Mouse (Mus musculus) heart, embryonic 13.5 days (tissue): Measurements from ENCODE around the gene 9530053A07Rik. TPM values are rescaled to one million over a fixed set of nuclear protein-coding genes. Genes with fewer than 3 reads are reported as not detected.

Source experiments
- ATAC-seq: fragments of 200-750 bp; cut with Nextera tagmentation; 2 replicates; pipeline ENCODE4 v1.8.0; 2017; ENCODE audit warnings: moderate TSS enrichment; ENCODE audit not compliant: insufficient number of reproducible peaks, low FRiP score, low TSS enrichment; ENCODE audit errors: extremely low read depth
- H3K27ac ChIP-seq: fragments of 300-500 bp; sonication (generic); replicated peaks from 2 replicates; pipeline ENCODE4 v1.5.1; 2015; ENCODE audit warnings: moderate library complexity, mild to moderate bottlenecking, inconsistent platforms
- H3K27me3 ChIP-seq: fragments of 300-500 bp; sonication (generic); replicated peaks from 2 replicates; pipeline ENCODE4 v1.6.1; 2015; ENCODE audit warnings: mild to moderate bottlenecking, inconsistent platforms
- H3K36me3 ChIP-seq: fragments of 300-500 bp; sonication (generic); 2 replicates; pipeline ENCODE4 v1.6.1; 2015; ENCODE audit warnings: mild to moderate bottlenecking, inconsistent platforms
- H3K4me1 ChIP-seq: fragments of 300-500 bp; sonication (generic); 2 replicates; pipeline ENCODE4 v1.6.1; 2015; ENCODE audit warnings: inconsistent platforms
- H3K4me2 ChIP-seq: fragments of 300-500 bp; sonication (generic); 2 replicates; pipeline ENCODE4 v1.6.1; 2015; ENCODE audit warnings: inconsistent platforms, mild to moderate bottlenecking, moderate library complexity
- H3K4me3 ChIP-seq: fragments of 300-500 bp; sonication (generic); 2 replicates; pipeline ENCODE4 v1.5.1; 2015; ENCODE audit warnings: moderate library complexity, mild to moderate bottlenecking, inconsistent platforms
- H3K9ac ChIP-seq: fragments of 300-500 bp; sonication (generic); 2 replicates; pipeline ENCODE4 v1.6.1; 2015; ENCODE audit warnings: inconsistent platforms, mild to moderate bottlenecking, moderate library complexity
- H3K9me3 ChIP-seq: fragments of 300-500 bp; sonication (generic); 2 replicates; pipeline ENCODE4 v1.6.1; 2016; ENCODE audit warnings: inconsistent platforms
- WGBS: fragments of 180-500 bp; shearing (Covaris S2); methylation state at CpG from one replicate; pipeline ENCODE4 v1.1.7; 2015; ENCODE audit warnings: mixed read lengths; 5-methylcytosine and 5-hydroxymethylcytosine counted together
- polyA plus RNA-seq: library from polyadenylated mRNA; unstranded; fragments of >200 nt; fragmentation: Nextera tagmentation; extraction: Ambion mirVana; gene quantifications from 2 replicates; pipeline ENCODE4 v1.2.1, GENCODE M21; 2015

Gene 9530053A07Rik
- polyA plus RNA-seq, 1 experiment from 2014 or later: 0.05 TPM

DNA sequence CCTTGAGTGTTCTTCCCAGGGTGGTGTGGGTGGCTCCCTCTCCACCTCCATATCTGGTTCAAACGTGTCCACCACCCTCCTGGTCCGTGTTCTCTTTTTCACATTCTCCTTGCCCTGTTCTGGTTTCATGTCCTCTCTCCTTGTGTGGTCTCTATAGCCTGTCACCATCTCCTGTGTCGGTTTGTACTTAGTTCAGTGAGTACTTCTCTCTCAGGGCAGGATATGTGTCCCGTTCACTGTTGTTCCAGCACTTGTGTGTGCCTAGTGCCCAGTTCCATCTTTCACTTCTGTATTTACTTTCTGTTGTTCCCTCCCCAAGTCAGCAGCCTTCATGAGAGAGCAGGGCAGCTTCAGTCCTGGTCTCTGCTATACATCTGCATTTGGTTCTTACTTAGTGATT lies 46.1 kb downstream of the 9530053A07Rik start:
- Histone ChIP-seq H3K9ac (no peak overlapping the region), H3K36me3 (peaks cover 43% of the 10 kb centered on the region), H3K4me1 (peaks cover 20% of the 10 kb centered on the region), H3K27ac (no peak overlapping the region), H3K4me3 (no peak overlapping the region), H3K9me3 (no peaks in the 10 kb centered on the region), H3K27me3 (no peaks in the 10 kb centered on the region), H3K4me2 (no peak overlapping the region)
- ATAC-seq: no peak
- WGBS: 83% methylated on average over 4 of the region's 4 CpGs

DNA sequence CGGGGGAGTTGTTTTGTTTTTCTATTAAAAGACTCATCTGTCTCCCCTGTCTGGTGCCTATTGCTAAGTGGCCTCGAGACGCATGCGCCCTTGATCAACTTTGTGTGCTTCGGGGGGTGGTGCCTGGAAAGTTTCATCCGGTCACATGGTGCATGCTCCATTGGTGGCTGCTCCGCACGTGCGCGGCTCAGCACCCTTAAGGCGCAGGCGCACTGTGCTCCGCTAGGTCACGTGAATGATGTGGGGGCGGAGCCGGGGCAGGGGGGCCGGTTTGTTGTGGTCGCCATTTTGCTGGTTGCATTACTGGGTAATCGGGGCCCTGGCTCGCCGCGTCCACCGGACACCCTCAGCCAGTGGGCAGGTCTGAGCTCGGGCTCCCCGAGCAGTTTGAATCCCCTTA lies 50.0 kb downstream of the 9530053A07Rik start, which contains the start of gene Dyrk1b:
TSS of gene Dyrk1b (plus strand) at position 242 of the 400 bp plus-strand sequence.
- Histone ChIP-seq H3K27me3 (no peaks in the 10 kb centered on the region), H3K4me2 (peak within 1 kb of the TSS; percentile 97), H3K4me1 (peaks cover 13% of the 10 kb centered on the region), H3K36me3 (peaks cover 74% of the 10 kb centered on the region), H3K27ac (peak within 1 kb of the TSS; percentile 91), H3K9ac (peak within 1 kb of the TSS; percentile 96), H3K4me3 (peak within 1 kb of the TSS; percentile 99), H3K9me3 (no peaks in the 10 kb centered on the region)
- peak; percentile 89 for ATAC-seq
- WGBS: under 1% methylated on average over 25 of the region's 25 CpGs

DNA sequence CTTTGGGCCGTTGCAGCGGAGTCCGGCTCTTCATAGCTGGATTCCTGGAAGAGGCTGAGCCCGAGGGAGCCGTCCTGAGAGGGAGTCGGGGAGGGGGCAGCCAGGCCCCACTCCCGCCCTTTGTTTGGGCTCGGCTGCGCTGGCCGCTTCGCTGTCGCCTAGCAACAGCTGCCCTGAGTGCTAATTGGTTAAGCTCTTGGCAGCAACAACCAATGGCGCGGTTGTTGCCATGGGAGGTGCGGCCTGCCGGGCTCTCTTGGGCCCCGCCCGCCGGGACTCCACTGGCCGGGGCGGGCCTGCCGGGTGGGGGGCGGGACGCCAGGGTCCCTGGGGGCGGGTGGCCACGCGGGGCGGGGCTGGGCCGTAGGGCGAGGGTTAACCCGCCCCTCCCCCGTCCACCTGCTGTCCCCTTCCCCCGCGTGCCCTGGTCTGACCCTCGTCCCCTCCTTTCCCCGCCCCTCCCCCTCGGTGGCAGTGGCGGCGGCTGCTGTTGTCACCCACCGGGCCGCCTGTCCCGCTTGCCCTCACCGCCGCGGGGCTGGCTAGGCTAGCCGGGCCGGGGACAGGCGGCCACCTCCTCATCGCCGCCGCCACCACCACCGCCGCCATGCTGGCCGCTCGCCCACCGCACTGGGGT lies 50.6 kb downstream of the 9530053A07Rik start:
- H3K36me3 ChIP-seq: peaks cover 77% of the 10 kb centered on the region
- H3K9me3 ChIP-seq: no peaks in the 10 kb centered on the region
- no peaks in the 10 kb centered on the region for H3K27me3 ChIP-seq
- H3K4me2 ChIP-seq: peak overlapping the region; percentile 97
- H3K4me3 ChIP-seq: peak overlapping the region; percentile 99
- peak; percentile 92 for ATAC-seq
- peak overlapping the region; percentile 96 for H3K9ac ChIP-seq
- peaks cover 13% of the 10 kb centered on the region for H3K4me1 ChIP-seq
- peak overlapping the region; percentile 91 for H3K27ac ChIP-seq
- 1% methylated on average over 34 of the region's 56 CpGs for WGBS

DNA sequence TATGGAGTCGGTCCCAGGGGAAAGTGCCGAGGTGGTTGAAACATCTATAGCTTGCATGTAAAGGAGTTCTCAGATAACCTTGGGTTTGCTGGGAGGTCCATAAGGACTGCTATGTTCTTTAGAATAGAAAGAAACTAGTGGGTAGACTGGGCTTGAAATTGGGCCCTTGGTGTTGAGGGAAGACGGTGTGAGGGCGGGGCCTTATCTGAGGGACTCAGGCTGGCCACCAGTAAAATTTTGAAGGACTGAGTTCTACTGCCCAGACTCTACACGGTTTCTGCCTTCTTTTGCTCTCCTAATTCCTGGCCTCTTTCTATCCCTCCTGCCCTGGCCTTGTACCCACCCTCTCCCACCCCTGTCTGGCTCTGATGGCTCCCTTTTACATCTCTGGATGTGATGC lies 51.6 kb downstream of the 9530053A07Rik start:
- H3K27ac ChIP-seq: peak overlapping the region; percentile 73

DNA sequence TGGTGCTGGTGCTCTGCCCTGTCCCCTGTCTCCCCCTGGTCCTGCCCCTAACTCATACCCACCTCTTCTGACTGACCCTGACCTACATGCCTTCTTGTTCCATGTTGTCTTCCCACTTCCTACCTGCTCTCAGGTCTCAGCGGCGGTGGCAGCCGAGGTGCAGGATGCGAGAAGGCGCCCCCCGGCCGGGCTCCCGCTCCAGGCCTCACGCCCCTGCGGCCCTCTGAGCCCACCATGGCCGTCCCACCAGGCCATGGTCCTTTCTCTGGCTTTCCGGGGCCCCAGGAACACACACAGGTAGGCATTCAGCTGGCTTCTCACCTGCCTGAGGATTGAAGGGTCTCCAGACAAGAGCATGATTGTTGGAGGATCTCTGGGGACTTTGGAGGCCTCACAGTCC lies 52.1 kb downstream of the 9530053A07Rik start:
- Histone ChIP-seq H3K4me3 (0 out of 2 replicates have a peak overlapping the region, but pooled peaks have one; percentile 4), H3K27ac (no peak overlapping the region), H3K4me2 (no peak overlapping the region), H3K9ac (peak overlapping the region; percentile 96; the same call in 1 of the 2 replicates), H3K4me1 (peaks cover 13% of the 10 kb centered on the region), H3K36me3 (peaks cover 77% of the 10 kb centered on the region), H3K27me3 (no peaks in the 10 kb centered on the region), H3K9me3 (no peaks in the 10 kb centered on the region)
- ATAC-seq: no peak
- 94% methylated on average over 12 of the region's 12 CpGs for WGBS

More for the DNA sequence above, 51.6 kb downstream of the 9530053A07Rik start:
- Histone ChIP-seq H3K9ac (peak overlapping the region; percentile 96), H3K4me2 (peak overlapping the region; percentile 97), H3K9me3 (no peaks in the 10 kb centered on the region), H3K27me3 (no peaks in the 10 kb centered on the region), H3K36me3 (peaks cover 77% of the 10 kb centered on the region), H3K4me1 (peaks cover 13% of the 10 kb centered on the region), H3K4me3 (peak overlapping the region; percentile 99)
- ATAC-seq: no peak
- 70% methylated on average over 5 of the region's 5 CpGs for WGBS

DNA sequence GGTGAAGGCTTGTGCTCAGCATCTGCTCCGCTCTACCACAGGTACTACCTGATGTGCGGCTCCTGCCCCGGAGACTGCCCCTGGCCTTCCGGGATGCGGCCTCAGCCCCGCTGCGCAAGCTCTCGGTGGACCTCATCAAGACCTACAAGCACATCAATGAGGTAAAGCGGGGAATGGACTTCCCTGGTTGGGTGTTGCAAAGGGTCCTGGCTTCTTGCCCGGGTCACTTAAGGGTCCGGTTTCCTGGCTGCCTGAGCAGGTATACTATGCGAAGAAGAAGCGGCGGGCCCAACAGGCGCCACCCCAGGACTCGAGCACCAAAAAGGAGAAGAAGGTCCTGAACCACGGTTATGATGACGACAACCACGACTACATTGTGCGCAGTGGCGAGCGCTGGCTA lies 53.1 kb downstream of the 9530053A07Rik start:
- H3K4me1 ChIP-seq: peaks cover 13% of the 10 kb centered on the region
- H3K4me3 ChIP-seq: no peak overlapping the region
- peaks cover 77% of the 10 kb centered on the region for H3K36me3 ChIP-seq
- H3K27ac ChIP-seq: no peak overlapping the region
- WGBS: 96% methylated on average over 22 of the region's 22 CpGs
- no peaks in the 10 kb centered on the region for H3K9me3 ChIP-seq
- ATAC-seq: no peak
- no peak overlapping the region for H3K4me2 ChIP-seq
- no peak overlapping the region for H3K9ac ChIP-seq
- no peaks in the 10 kb centered on the region for H3K27me3 ChIP-seq

DNA sequence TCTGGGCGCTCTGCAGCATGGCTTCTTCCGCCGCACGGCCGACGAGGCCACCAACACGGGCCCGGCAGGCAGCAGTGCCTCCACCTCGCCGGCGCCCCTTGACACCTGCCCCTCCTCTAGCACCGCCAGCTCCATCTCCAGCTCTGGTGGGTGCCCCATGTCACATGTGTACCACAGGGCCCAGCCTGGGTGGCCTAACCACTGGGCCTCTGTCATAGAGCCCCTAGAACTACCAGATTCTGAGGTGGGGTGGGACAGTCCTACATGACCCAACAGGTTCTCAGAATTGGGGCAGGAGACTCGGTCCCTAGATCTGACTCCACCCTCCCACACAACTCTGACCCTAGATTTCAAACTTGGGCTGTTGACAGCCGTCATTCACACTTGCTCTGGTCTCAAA lies 56.6 kb downstream of the 9530053A07Rik start:
- no peak overlapping the region for H3K4me2 ChIP-seq

DNA sequence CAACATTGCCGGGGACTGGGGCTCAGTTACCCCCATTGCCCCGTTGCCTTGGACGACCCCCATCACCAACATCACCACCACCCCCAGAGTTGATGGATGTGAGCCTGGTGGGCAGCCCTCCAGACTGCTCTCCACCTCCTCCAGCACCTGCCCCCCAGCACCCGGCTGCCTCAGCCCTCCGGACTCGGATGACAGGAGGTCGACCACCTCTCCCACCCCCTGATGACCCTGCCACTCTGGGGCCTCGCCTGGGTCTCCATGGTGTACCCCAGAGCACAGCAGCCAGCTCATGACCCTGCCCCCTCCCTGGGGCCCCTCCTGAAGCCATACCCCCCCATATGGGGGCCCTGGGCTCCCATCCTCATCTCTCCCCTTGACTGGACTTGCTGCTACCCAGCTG lies 57.4 kb downstream of the 9530053A07Rik start:
- Histone ChIP-seq H3K4me1 (no peaks in the 10 kb centered on the region), H3K27me3 (no peaks in the 10 kb centered on the region), H3K36me3 (peaks cover 99% of the 10 kb centered on the region), H3K4me3 (no peak overlapping the region), H3K9ac (no peak overlapping the region), H3K4me2 (no peak overlapping the region), H3K9me3 (no peaks in the 10 kb centered on the region), H3K27ac (no peak overlapping the region)
- ATAC-seq: no peak
- 86% methylated on average over 8 of the region's 8 CpGs for WGBS

More for the DNA sequence above, 56.6 kb downstream of the 9530053A07Rik start:
- WGBS: 92% methylated on average over 14 of the region's 14 CpGs
- H3K36me3 ChIP-seq: peaks cover 96% of the 10 kb centered on the region
- no peaks in the 10 kb centered on the region for H3K9me3 ChIP-seq
- no peak overlapping the region for H3K27ac ChIP-seq
- no peaks in the 10 kb centered on the region for H3K27me3 ChIP-seq
- peaks cover 6% of the 10 kb centered on the region for H3K4me1 ChIP-seq
- no peak for ATAC-seq
- no peak overlapping the region for H3K9ac ChIP-seq
- H3K4me3 ChIP-seq: no peak overlapping the region

DNA sequence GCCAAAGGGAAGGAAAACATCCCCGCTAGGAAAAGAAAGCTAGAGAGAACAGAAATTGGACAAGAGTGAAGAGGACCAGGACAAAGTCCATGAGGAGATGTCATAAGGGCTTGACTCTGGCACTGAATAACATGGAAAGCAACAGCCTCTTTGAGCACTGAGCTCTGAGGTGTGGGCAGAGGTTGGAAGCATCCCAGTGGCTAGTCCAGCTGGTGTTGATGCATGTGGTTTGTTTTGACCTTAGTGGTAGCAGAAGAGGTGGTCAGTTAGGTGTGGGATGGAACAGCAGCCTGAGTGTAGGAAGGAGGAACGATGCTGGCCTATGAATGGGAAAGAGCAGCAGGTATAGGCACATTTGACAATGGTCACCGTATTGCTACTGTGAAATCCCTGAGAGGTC lies 62.2 kb downstream of the 9530053A07Rik start:
- H3K27me3 ChIP-seq: no peaks in the 10 kb centered on the region
- H3K9ac ChIP-seq: no peak overlapping the region
- no peak overlapping the region for H3K4me3 ChIP-seq
- H3K27ac ChIP-seq: no peak overlapping the region
- H3K9me3 ChIP-seq: no peaks in the 10 kb centered on the region
- H3K4me1 ChIP-seq: no peaks in the 10 kb centered on the region
- WGBS: 86% methylated on average over 3 of the region's 3 CpGs
- peaks cover 89% of the 10 kb centered on the region for H3K36me3 ChIP-seq
- no peak for ATAC-seq
- H3K4me2 ChIP-seq: no peak overlapping the region

DNA sequence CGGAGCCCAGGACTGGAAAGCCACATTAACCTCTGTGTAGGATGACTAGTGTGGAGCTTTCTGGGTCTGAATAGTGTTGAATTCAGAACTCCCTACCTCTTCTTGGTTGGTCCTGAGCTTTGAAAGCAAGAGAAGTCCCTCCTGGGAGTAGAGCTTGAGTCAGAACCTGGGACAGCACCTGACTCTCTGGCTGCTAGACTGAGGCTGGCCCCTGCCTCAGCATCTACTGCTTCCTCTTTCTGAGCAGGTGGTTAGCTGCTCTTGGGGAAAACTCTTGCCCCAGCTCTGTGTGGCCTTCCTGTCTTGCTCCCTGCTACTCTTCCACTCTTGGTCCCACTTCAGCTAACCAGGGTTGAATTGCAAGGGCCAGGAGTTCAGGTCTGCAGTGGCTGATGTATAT lies 62.6 kb downstream of the 9530053A07Rik start:
- peaks cover 89% of the 10 kb centered on the region for H3K36me3 ChIP-seq
- H3K9me3 ChIP-seq: no peaks in the 10 kb centered on the region
- no peak overlapping the region for H3K4me2 ChIP-seq

DNA sequence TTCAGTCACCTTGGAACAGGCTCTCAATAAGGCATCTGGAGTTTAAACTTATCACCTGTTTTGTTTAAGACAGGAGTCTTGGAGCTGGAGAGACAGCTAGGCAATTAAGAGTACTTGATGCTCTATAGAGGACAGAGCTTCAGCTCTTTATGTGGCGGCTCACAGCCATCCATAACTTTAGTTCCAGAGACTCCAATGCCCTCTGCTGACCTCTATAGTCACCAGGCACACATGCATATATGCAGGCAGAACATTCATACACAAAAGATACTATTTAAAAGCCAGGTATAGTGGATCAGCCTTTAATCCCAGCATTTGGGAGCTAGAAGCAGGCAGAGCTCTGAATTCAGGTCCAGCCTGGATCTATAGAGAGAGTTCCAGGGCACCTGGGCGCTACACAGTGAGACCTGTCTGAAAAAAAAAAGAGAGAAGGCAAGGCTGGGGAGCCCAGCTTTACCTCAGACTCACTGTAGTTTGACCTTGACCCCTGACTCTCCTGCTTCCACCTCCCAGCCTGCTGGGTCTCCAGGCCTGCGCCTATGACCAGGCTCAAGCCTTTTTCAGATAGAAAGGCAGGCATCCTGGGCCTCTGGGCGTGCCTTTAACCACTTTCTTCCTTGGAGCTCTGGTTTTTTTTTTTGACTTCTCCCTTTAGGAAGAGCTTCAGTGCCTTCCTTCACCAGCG lies 66.3 kb downstream of the 9530053A07Rik start:
- Histone ChIP-seq H3K4me3 (no peak overlapping the region), H3K27me3 (no peaks in the 10 kb centered on the region), H3K9ac (no peak overlapping the region), H3K9me3 (no peaks in the 10 kb centered on the region), H3K4me1 (no peaks in the 10 kb centered on the region), H3K27ac (no peak overlapping the region), H3K36me3 (peaks cover 61% of the 10 kb centered on the region), H3K4me2 (no peak overlapping the region)
- no peak for ATAC-seq
- WGBS: 81% methylated on average over 5 of the region's 5 CpGs

More for the DNA sequence above, 62.6 kb downstream of the 9530053A07Rik start:
- no peaks in the 10 kb centered on the region for H3K27me3 ChIP-seq
- ATAC-seq: no peak
- H3K9ac ChIP-seq: no peak overlapping the region
- no peaks in the 10 kb centered on the region for H3K4me1 ChIP-seq
- no peak overlapping the region for H3K27ac ChIP-seq
- 88% methylated on average over 1 of the region's 1 CpGs for WGBS
- no peak overlapping the region for H3K4me3 ChIP-seq
